Mouse (Mus musculus) mouse embryonic stem cell (cell line): ENCODE results near the gene 1700067K01Rik.
"Not testable (repeated sequence)": the region's sequence is repeated elsewhere in the genome, so short reads cannot be mapped to it uniquely, and the experiment has no call there.

Experiments
- in situ Hi-C, 2 experiments: fragments of 300-500 bp; cut with MboI; formaldehyde crosslinking; loops; 1 replicate in 1 of 2; 3 replicates in 1 of 2; pipeline ENCODE4 v1.14.3; 2019 to 2020; ENCODE audit warnings: low sequenced_read_pairs in 2 of 2, low pct_unique_long_range_greater_than_20kb in 1 of 2, mixed read lengths in 1 of 2; ENCODE audit not compliant: unreplicated experiment in 1 of 2

Gene 1700067K01Rik

GRCm38 (mm10) chr8:83980845-83981244, 20.5 kb upstream of the 1700067K01Rik start:
- in situ Hi-C loops: no loop called here

- in situ Hi-C loops: no loop called here
Measured at GRCm38 (mm10) chr8:83981533-83981932, 19.8 kb upstream of the 1700067K01Rik start.

GRCm38 (mm10) chr8:83982449-83982848, 18.9 kb upstream of the 1700067K01Rik start:
- in situ Hi-C loops: no loop called here

- in situ Hi-C loops: not testable (repeated sequence)
Measured at GRCm38 (mm10) chr8:83983222-83983621, 18.1 kb upstream of the 1700067K01Rik start.

- in situ Hi-C loops: no loop called here
Measured at GRCm38 (mm10) chr8:83989243-83989642, 12.1 kb upstream of the 1700067K01Rik start.

GRCm38 (mm10) chr8:83990170-83990569, 11.1 kb upstream of the 1700067K01Rik start:
- in situ Hi-C loops: no loop called here

- in situ Hi-C loops: no loop called here
Measured at GRCm38 (mm10) chr8:83992488-83992887, 8.8 kb upstream of the 1700067K01Rik start.

- in situ Hi-C loops: no loop called here
Measured at GRCm38 (mm10) chr8:83994030-83994429, 7.3 kb upstream of the 1700067K01Rik start.

- in situ Hi-C loops: no loop called here
Measured at GRCm38 (mm10) chr8:83995973-83996372, 5.3 kb upstream of the 1700067K01Rik start.

- in situ Hi-C loops: no loop called here
Measured at GRCm38 (mm10) chr8:83996567-83997505, 4.5 kb upstream of the 1700067K01Rik start.

- in situ Hi-C loops: no loop called here
Measured at GRCm38 (mm10) chr8:83997511-83998141, 3.7 kb upstream of the 1700067K01Rik start, which contains the start of gene Samd1. Gene Samd1, plus strand, starts transcription at chr8:83997672.

- in situ Hi-C loops: no loop called here
Measured at GRCm38 (mm10) chr8:83998231-83999056, 2.9 kb upstream of the 1700067K01Rik start.

- in situ Hi-C loops: no loop called here
Measured at GRCm38 (mm10) chr8:83999057-83999705, 2.1 kb upstream of the 1700067K01Rik start.

- in situ Hi-C loops: no loop called here
Measured at GRCm38 (mm10) chr8:83999825-84000224, 1.5 kb upstream of the 1700067K01Rik start.

- in situ Hi-C loops: no loop called here
Measured at GRCm38 (mm10) chr8:84002957-84003611, 1.8 kb downstream of the 1700067K01Rik start.

GRCm38 (mm10) chr8:84003612-84004246, 2.4 kb downstream of the 1700067K01Rik start:
- in situ Hi-C loops: no loop called here

GRCm38 (mm10) chr8:84004533-84005201, 3.4 kb downstream of the 1700067K01Rik start:
- in situ Hi-C loops: no loop called here
